Mouse (Mus musculus): Measurements from ENCODE around the gene H2-DMb1.

H2-DMb1 gene

GRCm38 (mm10) chr17:34152923-34153322, at the start of gene H2-DMb1:
Gene H2-DMb1, plus strand, starts transcription at chr17:34153072.
- peak; percentile 94 for DNase-seq (ENCODE audit: low read depth, low spot score)

GRCm38 (mm10) chr17:34104804-34105203, 48.1 kb upstream of the H2-DMb1 start:
- no peak for DNase-seq (ENCODE audit: low read depth, low spot score)

- no peak for DNase-seq (ENCODE audit: low read depth, low spot score)
These were observed 46.3 kb upstream of the H2-DMb1 start for GRCm38 (mm10) chr17:34106555-34106954.

DNA sequence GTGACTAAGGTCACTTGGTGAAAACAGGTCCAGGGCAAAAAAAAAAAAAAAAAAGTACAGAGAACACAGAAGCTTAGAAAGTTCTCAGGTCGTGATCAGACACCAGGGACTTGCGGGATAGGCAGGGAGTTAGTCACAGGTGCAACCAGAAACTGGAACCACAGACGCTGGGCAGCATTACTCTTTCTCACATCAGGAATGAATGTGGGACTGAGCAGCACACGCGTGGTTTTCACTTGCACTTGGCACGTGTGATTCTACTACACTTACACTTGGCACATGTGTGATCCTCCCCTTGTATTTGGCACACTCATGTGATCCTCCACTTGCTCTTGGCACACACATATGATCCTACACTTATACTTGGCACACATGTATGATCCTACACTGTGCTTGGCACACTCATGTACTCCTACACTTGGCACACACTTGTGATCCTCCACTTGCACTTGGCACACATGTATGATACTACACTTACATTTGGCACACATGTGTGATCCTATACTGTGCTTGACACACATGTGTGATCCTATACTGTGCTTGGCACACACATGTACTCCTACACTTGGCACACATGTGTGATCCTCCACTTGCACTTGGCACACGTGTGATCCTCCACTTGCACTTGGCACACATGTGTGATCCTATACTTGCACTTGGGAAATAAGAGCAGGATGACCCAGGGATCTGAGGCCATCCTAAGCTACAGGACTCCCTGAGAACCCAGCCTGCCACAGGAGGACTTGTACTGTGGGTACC, 45.6 kb upstream of the H2-DMb1 start:
- no peak for DNase-seq (ENCODE audit: low read depth, low spot score)

GRCm38 (mm10) chr17:34108460-34108859, 44.4 kb upstream of the H2-DMb1 start:
- no peak for DNase-seq (ENCODE audit: low read depth, low spot score)

GRCm38 (mm10) chr17:34109038-34109805, 43.6 kb upstream of the H2-DMb1 start:
- DNase-seq (ENCODE audit: low read depth, low spot score), result peak; percentile 69

DNA sequence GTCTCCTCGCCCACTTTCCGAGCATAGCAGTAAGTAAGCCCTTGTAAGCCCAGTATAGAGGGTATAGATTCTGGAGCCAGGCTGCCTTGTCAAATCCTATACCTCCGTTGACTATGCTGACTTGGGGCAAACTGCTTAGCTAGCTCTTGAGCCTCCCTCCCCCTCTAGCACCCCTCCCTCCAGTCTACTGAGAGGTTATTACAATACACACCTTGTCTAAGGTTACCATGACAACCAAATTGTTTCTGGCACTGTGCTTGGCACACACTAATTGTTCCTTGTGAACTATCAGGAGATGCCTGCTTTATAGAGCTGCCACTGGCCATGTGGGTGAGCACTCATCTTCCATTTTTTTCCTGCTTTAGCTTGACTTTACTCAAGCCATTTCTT, 43.1 kb upstream of the H2-DMb1 start:
- DNase-seq (ENCODE audit: low read depth, low spot score), result peak; percentile 49

GRCm38 (mm10) chr17:34110309-34110708, 42.6 kb upstream of the H2-DMb1 start:
- no peak for DNase-seq (ENCODE audit: low read depth, low spot score)

- no peak for DNase-seq (ENCODE audit: low read depth, low spot score)
These were observed 38.8 kb upstream of the H2-DMb1 start for GRCm38 (mm10) chr17:34114114-34114513.

GRCm38 (mm10) chr17:34116736-34117370, 36.0 kb upstream of the H2-DMb1 start:
- DNase-seq (ENCODE audit: low read depth, low spot score), result no peak

GRCm38 (mm10) chr17:34117421-34118112, 35.3 kb upstream of the H2-DMb1 start:
- peak; percentile 49 for DNase-seq (ENCODE audit: low read depth, low spot score)

- DNase-seq (ENCODE audit: low read depth, low spot score), result peak; percentile 48
These were observed 34.6 kb upstream of the H2-DMb1 start for GRCm38 (mm10) chr17:34118113-34118872.

GRCm38 (mm10) chr17:34118873-34119248, 34.0 kb upstream of the H2-DMb1 start:
- DNase-seq (ENCODE audit: low read depth, low spot score), result no peak

GRCm38 (mm10) chr17:34119249-34120179, 33.4 kb upstream of the H2-DMb1 start, which contains the start of gene H2-DMa:
Gene H2-DMa, plus strand, starts transcription at chr17:34119541.
- peak; percentile 100 for DNase-seq (ENCODE audit: low read depth, low spot score)

DNA sequence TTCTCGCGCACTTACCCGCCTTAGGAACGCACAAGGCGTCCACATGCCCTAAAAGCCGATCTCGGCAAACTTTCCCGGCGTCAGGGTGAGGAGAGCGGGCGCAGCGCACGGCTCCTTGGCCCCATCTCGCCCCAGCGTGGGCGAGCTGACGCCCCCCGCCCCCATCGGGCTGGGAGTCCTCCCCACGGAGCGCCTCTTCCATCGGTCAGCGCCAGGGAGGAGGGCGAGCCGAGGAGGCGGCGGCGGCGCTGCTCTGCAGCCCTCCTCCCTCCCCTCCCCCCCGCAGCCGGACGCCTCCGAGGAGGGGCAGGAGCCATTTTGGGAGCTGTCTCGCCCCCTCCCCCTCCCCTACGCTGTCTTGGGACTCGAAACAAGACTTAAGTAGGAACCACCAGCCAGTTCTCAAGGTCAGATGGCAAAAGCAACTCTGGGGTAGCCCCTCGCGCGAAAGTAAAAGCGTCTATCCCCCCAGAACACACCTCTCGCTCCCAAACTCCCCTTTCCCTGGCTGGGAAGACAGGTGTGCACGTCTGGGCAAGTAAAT, 32.6 kb upstream of the H2-DMb1 start:
- peak; percentile 97 for DNase-seq (ENCODE audit: low read depth, low spot score)

DNA sequence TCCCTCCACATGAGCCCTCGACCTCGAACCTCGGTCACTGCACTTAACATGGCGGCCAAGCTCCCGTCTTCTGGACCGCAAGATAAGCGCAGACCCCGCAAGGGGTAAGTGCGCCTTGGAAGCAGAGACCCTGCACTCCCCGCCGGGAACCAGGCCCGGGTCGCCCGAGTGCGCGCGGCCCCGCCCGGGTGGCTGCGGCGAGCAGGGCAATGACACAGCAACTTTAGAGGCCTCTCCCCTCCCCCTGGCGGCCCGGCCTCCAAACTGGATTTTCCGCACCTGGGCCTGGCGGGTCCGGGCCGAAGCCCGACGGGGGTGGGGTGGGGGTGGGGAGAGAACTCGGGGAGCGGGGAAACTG, 32.1 kb upstream of the H2-DMb1 start:
- no peak for DNase-seq (ENCODE audit: low read depth, low spot score)

GRCm38 (mm10) chr17:34121172-34121878, 31.5 kb upstream of the H2-DMb1 start:
- DNase-seq (ENCODE audit: low read depth, low spot score), result peak; percentile 97

- peak; percentile 79 for DNase-seq (ENCODE audit: low read depth, low spot score)
These were observed 31.0 kb upstream of the H2-DMb1 start for GRCm38 (mm10) chr17:34121879-34122187.

All from brain, adult 2 months (tissue).